Mouse (Mus musculus): ENCODE measurements around the gene Ctnna2.

The Ctnna2 gene

GRCm38 (mm10) chr6:77603914-77604313 lies 375.6 kb downstream of the Ctnna2 start:
- peak; percentile 44 for DNase-seq (ENCODE audit: low read depth, low spot score)

DNA sequence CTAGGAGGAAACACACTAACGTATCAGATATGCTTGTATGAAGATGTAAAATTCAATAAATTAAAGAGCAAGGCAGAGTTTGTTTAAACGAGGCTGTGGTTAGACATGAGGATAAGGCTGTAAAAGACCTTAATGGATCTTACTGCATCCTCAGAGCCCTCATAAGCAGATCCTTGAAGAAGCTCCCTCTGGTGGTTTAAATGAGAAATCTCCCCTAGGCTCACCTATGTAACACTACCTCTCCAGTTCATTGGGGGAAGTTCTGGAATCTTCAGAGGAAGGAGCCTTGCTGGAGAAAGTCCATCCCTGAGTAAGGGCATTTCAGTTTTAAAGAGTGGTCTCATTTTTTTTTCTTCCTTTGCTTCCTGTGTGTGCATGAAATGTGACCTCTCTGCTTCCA lies 380.3 kb downstream of the Ctnna2 start:
- DNase-seq (ENCODE audit: low read depth, low spot score) = no peak

DNA sequence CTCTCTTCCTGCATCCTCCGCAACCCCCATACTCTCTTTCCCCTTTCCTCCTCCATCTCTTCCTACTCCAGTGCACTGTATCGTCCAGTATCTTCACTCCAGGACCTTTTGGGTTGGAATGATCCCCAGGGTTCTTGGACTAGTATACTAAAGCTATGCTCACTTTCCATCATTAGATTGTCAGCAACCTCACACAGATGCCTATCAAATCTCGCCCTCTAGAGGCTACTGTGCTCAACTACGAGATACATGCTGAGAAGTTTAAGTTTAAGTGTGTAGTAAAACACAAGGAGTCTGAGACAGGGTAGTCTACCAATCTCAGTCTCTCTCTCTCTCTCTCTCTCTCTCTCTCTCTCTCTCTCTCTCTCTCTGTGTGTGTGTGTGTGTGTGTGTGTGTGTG lies 396.9 kb downstream of the Ctnna2 start:
- DNase-seq (ENCODE audit: low read depth, low spot score) = no peak

- no peak for DNase-seq (ENCODE audit: low read depth, low spot score)
Observed at GRCm38 (mm10) chr6:77580926-77581325, 398.6 kb downstream of the Ctnna2 start.

GRCm38 (mm10) chr6:77578612-77579011 lies 400.9 kb downstream of the Ctnna2 start:
- peak; percentile 24 for DNase-seq (ENCODE audit: low read depth, low spot score)

DNA sequence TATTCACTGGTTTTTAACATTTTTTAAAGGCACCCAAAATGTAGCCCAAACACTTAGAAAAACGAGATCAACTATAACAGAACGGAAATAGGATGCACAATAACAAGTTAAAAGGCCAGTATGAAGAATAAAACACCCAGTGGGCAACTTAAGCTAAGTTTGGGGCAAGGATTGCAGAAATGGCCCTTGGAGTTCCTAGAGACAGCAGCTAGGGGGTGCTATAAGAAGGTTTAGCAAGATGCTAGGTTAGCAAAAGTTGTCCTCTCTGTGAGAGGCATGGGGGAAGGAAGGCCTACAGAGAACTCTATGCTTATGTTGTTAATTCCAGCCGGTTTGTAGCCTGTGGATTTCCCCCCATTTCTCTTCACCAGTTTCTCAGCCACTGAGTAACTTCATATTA lies 401.9 kb downstream of the Ctnna2 start:
- no peak for DNase-seq (ENCODE audit: low read depth, low spot score)

DNA sequence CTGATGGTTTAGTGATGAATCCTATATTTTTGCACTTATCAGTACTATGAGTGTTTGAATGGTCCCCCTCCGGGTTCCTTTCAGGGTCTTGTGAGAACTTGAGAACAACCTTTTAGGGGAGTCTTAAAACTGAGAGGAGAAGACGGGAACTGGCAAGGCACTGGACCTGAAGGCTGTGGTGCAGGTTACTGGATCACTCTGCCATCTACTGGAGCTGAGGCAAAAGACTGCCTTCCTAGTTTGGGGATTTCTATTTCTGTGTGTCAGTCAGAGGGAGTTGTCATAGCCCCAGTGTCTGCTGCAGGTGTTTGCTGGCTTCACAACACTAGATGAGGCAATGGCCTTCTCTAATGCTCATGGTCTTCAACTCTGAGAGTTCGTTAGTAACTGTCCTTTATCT lies 406.9 kb downstream of the Ctnna2 start:
- peak; percentile 50 for DNase-seq (ENCODE audit: low read depth, low spot score)

DNA sequence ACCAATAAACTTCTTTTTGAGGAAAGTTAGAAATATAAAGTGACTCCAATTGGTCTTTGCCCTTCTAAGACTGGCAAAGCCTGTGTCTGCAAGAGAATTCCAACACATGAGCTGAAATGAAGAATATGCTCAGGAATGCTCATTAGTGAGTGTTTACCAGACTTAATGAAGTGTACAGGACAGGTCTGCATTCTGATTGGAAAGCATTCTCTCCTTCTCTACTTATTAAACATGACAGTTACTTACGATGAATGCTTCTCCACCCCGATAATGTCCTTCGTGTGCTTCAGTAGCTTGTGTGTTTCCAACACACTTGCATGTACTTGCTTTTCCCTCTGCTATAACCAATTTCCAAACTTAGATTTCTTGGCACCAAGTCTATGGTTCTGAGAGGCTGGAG lies 409.6 kb downstream of the Ctnna2 start:
- DNase-seq (ENCODE audit: low read depth, low spot score) = no peak

DNA sequence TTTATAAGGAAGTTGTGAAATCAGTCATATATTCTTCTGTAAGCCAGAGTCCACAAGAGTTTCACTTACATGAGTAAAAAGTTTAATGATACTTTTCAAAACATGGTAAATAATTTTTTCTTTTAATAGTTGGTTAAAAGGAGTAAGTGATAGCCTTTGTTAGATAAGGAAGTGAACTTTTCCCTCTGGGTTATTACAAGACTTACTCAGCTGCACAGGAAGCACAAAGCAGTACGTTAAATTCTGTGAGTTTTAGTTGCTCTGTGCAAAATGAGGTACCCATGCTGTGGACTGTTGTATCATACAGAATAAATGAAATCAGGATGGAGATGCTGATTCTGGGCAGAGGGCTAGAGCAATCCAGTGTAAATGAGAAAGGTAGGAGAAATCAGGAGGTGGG lies 423.3 kb downstream of the Ctnna2 start:
- no peak for DNase-seq (ENCODE audit: low read depth, low spot score)

DNA sequence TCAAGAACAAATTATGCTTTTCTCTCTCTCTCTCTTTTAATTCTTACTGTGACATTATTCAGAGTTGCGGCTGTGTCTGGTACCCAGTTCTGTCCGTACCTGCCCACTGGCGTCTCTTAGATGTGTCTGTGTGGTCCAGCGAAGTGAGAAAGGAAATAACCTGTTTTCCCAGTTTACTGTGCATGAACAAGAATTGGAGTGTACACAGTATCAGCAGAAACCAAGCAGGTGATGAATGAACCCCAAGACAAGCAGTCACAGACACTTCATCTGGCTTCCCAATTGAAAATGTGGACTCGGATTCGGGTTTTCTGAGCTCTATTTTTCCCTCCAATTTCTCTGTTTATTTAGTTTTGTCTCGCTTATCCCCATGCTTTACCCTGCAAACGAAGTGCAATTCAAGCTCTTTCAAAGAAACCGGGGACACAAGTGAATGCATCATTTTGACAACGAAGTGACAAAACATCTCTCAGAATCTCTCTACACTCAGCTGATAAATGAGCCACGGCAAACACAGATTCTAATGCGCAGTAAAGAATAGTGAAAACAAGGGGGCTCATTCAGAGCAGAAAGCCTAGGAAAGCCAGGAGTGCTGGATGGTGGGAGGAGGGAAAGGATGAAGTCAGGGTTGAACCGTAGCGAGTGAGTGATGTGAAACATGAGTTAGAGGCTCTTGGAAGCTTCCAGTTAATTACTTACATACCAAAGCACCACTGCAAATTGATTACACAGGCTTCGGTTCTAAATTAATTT lies 442.3 kb downstream of the Ctnna2 start:
- no peak for DNase-seq (ENCODE audit: low read depth, low spot score)

DNA sequence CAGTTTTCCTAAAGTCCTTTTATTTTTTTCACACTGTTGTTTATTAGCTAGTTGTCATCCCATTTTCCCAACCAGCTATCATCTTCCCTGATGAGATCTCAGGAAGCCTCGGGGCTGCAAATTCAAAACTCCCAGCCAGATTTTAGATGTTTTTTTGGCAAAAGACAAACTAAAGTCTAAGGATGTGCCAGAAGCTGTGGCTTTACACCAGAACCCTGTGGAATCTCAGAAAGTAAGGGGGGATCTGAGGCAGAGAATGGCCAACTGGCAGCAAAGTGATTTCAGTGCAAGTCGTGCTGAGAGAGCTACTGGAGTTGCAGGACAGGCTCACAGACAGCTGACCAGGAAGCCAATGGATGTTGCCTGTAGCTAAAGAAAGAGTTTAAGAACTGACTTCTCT lies 451.9 kb downstream of the Ctnna2 start:
- DNase-seq (ENCODE audit: low read depth, low spot score) = no peak

DNA sequence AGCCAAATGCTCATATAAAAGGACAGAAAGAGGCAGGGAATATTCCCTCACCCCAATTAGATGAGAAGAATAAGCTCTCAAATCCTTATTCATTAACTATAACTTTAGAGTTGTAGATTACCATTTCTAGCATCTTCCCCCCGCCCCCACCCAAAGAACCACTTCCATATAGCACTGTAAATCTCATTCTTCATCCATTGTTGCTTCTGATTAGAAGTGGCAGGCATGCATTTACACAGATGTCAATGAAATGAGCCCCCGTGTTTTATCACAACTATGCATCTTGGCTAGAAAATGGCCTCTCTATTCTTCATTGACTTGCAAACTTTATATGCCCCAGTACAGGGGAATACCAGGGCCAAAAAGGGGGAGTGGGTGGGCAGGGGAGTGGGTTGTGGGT lies 457.7 kb downstream of the Ctnna2 start:
- DNase-seq (ENCODE audit: low read depth, low spot score) = no peak

DNA sequence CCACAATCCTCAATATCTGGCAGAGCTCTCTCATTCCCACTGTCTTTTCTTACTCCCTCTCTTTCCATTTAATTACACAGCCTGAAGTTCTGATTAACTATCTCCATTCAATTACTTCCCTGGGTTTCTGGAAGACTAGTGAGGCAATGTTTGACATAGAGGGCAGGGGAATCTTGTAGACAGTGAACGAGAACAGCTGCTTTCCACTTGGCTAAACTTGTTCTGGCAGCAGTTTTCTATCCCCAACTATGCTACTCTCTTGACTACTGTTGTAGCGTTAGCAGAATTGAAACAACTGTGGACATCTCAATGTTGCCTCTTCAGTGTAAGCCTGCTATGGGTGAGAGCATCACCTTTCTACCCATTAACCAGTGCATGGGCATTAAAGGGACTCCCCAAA lies 463.0 kb downstream of the Ctnna2 start:
- DNase-seq (ENCODE audit: low read depth, low spot score) = no peak

DNA sequence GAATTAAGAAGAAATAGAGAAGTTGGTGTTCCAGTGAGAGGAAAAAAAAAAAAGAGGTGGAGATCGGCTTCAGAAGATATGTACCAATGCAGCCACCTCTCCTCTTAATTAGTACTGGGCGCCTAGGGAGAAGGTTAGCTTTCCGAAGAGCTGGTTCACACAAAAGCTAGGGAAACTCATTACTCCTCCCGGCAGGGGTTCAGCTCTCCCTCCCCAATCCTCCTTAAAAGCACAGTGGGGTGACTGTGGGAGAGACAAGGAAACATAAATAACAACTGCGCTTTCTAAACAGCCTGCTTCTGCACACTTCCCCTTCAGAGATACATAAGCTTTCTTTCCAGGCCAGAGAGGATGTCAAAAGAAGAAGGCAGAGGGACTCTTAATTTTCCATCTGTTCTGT lies 467.7 kb downstream of the Ctnna2 start:
- DNase-seq (ENCODE audit: low read depth, low spot score) = no peak

GRCm38 (mm10) chr6:77491721-77492120 lies 487.8 kb downstream of the Ctnna2 start:
- DNase-seq (ENCODE audit: low read depth, low spot score) = no peak

- DNase-seq (ENCODE audit: low read depth, low spot score) = no peak
Observed at GRCm38 (mm10) chr6:77486658-77487057, 492.8 kb downstream of the Ctnna2 start.

DNA sequence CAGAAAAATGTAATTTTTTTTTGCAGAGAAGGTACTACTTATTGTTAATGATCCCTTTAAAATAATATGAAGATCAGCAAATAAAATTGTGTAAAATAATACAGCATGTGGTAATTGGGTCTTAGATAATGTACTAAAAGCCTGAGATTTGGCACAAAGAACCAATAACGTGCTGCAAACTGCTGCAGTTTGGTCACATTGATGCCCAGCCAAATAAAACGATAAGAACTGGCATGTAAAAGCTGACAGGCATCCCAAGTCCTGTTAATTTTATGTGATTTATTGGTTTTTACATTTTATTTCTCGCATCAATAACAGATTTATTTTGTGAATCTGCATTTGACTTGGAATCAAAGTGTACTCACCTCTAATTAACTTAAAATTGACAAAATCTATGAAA lies 497.4 kb downstream of the Ctnna2 start:
- no peak for DNase-seq (ENCODE audit: low read depth, low spot score)

- DNase-seq (ENCODE audit: low read depth, low spot score) = peak; percentile 60
Observed at GRCm38 (mm10) chr6:77475354-77475753, 504.1 kb downstream of the Ctnna2 start.

DNA sequence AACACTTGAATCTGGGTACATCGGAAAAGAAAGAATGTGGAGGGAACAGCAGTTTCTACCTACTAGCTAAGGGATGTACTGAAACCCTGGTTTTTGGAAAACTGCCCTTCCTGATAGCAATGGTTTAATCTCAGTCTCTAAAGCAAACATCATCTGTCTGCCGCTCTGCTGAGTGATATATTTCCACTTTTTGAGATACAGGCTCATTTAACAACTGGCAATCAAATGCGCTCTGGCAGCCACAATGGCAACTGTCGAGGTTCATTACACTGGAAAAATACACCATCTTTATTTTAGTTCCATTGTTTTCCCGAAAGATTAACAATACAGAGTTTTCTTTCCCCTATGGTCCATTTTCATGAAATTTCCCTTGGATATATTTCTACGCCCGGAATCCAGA lies 506.2 kb downstream of the Ctnna2 start:
- DNase-seq (ENCODE audit: low read depth, low spot score) = no peak

- DNase-seq (ENCODE audit: low read depth, low spot score) = no peak
Observed at GRCm38 (mm10) chr6:77468058-77468457, 511.4 kb downstream of the Ctnna2 start.

DNA sequence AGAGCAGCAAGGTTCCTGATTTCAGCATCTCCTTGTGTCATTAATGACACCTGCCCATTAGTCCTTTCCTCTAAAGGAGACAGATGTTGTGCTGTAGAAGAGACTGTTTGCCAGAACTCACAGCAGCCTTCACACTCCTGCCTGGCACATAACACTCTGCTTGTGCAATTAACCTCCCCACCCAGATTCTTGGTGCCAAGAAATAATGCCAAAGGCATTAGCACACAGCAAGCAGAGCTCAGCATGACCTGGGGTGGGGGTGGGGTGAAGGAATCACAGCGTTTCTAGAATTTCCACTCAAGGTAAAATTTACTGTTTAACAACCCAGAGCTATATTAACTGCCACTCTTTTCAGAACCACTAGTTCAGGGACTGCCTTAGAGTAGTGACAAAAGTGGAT lies 516.8 kb downstream of the Ctnna2 start:
- DNase-seq (ENCODE audit: low read depth, low spot score) = no peak

- DNase-seq (ENCODE audit: low read depth, low spot score) = peak; percentile 81
Observed at GRCm38 (mm10) chr6:77457919-77458318, 521.6 kb downstream of the Ctnna2 start.

- no peak for DNase-seq (ENCODE audit: low read depth, low spot score)
Observed at GRCm38 (mm10) chr6:77446861-77447260, 532.6 kb downstream of the Ctnna2 start.

GRCm38 (mm10) chr6:77443906-77444305 lies 535.6 kb downstream of the Ctnna2 start:
- DNase-seq (ENCODE audit: low read depth, low spot score) = peak; percentile 77

Data from telencephalon, adult 2 months (tissue).